Mouse (Mus musculus) limb, embryonic 11.5 days (tissue): ENCODE measurements around the gene Dop1b. TPM values are rescaled to one million over a fixed set of nuclear protein-coding genes. Genes with fewer than 3 reads are reported as not detected.
"Not testable (repeated sequence)": the region's sequence is repeated elsewhere in the genome, so short reads cannot be mapped to it uniquely, and the experiment has no call there.

Source experiments
- ATAC-seq: fragments of 200-750 bp; cut with Nextera tagmentation; 2 replicates; pipeline ENCODE4 v1.8.0; 2017; ENCODE audit warnings: low read depth; ENCODE audit not compliant: insufficient number of reproducible peaks, low FRiP score, low TSS enrichment
- DNase-seq: peaks from one replicate; pipeline ENCODE4 v3.0.0-alpha.2; 2015; ENCODE audit warnings: low spot score
- H3K27ac ChIP-seq: fragments of 300-500 bp; sonication (generic); replicated peaks from 2 replicates; pipeline ENCODE4 v1.5.1; 2014; ENCODE audit warnings: low read depth, mild to moderate bottlenecking, low read length
- H3K27me3 ChIP-seq: fragments of 300-500 bp; sonication (generic); 2 replicates; pipeline ENCODE4 v1.6.1; 2014; ENCODE audit warnings: mild to moderate bottlenecking, low read length, mixed read lengths; ENCODE audit not compliant: control insufficient read depth, insufficient read depth
- H3K36me3 ChIP-seq: fragments of 300-500 bp; sonication (generic); 2 replicates; pipeline ENCODE4 v1.6.1; 2014; ENCODE audit warnings: mild to moderate bottlenecking, low read length, moderate library complexity, mixed read lengths; ENCODE audit not compliant: control insufficient read depth, insufficient read depth
- H3K4me1 ChIP-seq: fragments of 300-500 bp; sonication (generic); 2 replicates; pipeline ENCODE4 v1.6.1; 2014; ENCODE audit warnings: low read length, mixed read lengths; ENCODE audit not compliant: control insufficient read depth, insufficient read depth
- H3K4me2 ChIP-seq: fragments of 300-500 bp; sonication (generic); 2 replicates; pipeline ENCODE4 v1.6.1; 2014; ENCODE audit warnings: low read depth, mild to moderate bottlenecking, moderate library complexity; ENCODE audit not compliant: severe bottlenecking
- H3K4me3 ChIP-seq: fragments of 300-500 bp; sonication (generic); 2 replicates; pipeline ENCODE4 v1.5.1; 2014; ENCODE audit warnings: low read depth, low read length
- H3K9ac ChIP-seq: fragments of 300-500 bp; sonication (generic); 2 replicates; pipeline ENCODE4 v1.6.1; 2014; ENCODE audit warnings: mild to moderate bottlenecking, low read length
- H3K9me3 ChIP-seq: fragments of 300-500 bp; sonication (generic); 2 replicates; pipeline ENCODE4 v1.6.1; 2016; ENCODE audit warnings: low read length; ENCODE audit not compliant: control insufficient read depth
- WGBS: fragments of 180-500 bp; shearing (Covaris S2); extraction: QIAGEN DNeasy Blood & Tissue Kit; methylation state at CpG from one replicate; pipeline ENCODE4 v1.1.7; 2014; 5-methylcytosine and 5-hydroxymethylcytosine counted together
- polyA plus RNA-seq: library from polyadenylated mRNA; unstranded; fragments of >200 nt; fragmentation: Nextera tagmentation; extraction: Ambion mirVana; gene quantifications from 2 replicates; pipeline ENCODE4 v1.2.1, GENCODE M21; 2014

Gene Dop1b
- polyA plus RNA-seq, 1 experiment from 2014 or later: 7.2 TPM

DNA sequence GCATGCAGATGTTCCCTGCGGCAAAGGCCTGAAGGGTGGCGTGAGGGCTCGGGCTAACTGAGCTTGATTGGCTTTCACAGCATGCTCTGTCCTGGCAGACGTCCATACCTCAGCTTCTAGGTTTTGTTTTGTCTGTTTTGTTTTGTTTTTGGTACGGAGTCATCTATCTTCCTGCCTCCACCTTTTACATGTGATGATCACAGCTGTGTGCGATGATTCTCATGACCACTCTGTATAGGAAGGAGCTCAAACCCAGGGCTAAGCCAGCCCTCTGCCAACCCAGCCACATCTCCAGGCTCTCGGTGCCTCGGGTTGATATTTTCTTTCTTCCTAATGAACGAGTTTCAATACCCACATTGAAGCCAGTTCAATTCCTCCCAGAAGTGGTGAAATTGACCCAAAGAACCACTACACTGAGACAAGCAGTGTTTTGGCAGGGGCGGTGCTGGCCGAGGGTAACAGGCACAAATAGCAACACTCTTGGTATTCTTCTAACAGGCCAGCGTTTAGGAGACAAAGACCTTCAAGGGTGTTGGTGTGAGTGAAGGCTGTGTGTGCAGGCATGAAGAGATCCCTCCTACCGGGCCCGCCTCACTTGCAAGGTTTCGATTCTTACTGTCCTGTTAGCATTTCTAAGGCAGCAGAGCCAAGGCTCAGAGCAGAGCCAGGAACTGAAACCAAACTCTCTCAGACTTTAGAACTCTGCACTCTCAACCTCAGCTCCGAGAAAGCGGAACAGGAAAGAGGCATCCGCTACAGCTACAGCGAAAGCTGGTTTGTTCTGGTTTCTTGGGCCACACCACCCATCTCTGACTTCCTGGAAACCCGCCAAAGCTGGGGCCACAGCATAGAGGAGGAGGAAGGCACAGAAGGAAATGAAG, 104.4 kb downstream of the Dop1b start:
- DNase-seq: no peak

DNA sequence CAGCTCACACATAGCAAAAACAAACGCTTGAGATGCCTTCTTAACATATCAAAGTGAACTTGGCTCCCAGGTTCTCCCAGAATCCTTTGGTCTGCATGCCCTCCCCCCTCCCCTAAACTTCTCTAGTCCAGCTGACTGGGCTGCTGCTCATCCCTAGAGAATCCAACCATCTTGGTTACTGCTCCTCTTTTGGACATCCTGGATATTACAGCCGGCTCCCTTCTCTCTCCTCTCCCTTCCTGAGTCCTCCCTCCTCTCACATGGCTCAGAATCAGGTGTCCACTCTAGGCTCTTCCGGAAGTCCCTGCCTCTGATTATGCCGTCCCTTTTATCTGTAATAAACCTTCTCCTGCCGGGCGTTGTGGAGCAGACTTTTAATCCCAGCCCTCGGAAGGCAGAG, 105.2 kb downstream of the Dop1b start:
- H3K36me3 ChIP-seq: no peaks in the 10 kb centered on the region
- H3K4me1 ChIP-seq: peaks cover 8% of the 10 kb centered on the region
- H3K4me2 ChIP-seq: no peak overlapping the region
- no peak overlapping the region for H3K9ac ChIP-seq
- no peak for DNase-seq
- H3K27ac ChIP-seq: no peak overlapping the region
- 66% methylated on average over 7 of the region's 7 CpGs for WGBS
- no peaks in the 10 kb centered on the region for H3K27me3 ChIP-seq
- no peak overlapping the region for H3K4me3 ChIP-seq
- ATAC-seq: no peak
- H3K9me3 ChIP-seq: no peaks in the 10 kb centered on the region

More for the DNA sequence above, 104.4 kb downstream of the Dop1b start:
- Histone ChIP-seq H3K27ac (no peak overlapping the region), H3K9ac (no peak overlapping the region), H3K9me3 (no peaks in the 10 kb centered on the region; the same call in 1 of the 2 replicates), H3K27me3 (no peaks in the 10 kb centered on the region), H3K4me3 (no peak overlapping the region), H3K36me3 (no peaks in the 10 kb centered on the region), H3K4me2 (no peak overlapping the region), H3K4me1 (peaks cover 8% of the 10 kb centered on the region)
- no peak for ATAC-seq
- 66% methylated on average over 20 of the region's 20 CpGs for WGBS

DNA sequence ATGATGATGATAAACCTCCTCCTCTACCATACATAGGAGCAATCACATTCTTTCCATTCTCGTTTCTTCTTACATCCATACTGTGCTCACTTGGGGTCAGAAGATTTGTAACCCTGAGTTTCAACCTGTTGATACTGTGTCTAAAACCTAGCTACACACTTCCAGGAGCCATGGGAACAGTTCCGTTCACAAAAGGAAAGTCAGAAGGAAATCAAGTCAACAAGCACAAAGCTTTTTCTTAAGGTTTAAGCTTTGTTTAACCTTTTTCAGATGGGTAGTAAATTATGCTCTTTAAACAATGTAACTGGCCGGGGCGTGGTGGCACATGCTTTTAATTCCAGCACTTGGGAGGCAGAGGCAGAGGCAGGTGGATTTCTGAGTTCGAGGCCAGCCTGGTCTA, 105.7 kb downstream of the Dop1b start:
- no peak for ATAC-seq

DNA sequence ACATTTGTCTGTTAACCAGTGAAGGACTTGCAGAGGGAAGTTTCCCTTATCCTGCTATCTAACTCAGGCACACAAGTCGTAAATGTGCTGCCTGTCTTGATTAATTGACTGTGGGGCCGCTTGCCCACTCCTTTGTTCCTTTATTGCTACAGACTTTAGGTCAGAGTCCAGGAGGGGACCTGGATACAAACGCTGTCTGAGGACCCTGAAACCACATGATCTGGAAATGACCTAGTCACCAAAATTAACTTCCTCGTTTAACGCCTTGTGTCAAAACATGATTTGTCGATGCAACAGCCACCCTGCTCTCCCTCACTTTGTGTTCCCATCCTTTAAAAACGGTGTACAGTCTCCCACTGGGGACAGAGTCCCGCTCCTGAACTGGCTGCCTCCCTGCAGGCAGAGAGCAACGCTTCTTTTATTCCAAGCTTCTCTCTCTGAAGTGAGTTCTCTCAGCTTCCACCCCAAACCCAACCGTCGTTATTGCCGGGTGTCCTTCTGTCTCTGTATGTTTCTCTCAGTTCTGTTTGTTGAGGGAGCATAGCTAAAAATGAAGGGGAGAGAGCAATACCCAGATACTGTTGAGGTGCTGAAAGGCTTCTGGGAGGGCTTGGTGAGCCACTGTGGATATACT, 107.1 kb downstream of the Dop1b start:
- Histone ChIP-seq H3K4me1 (peaks cover 8% of the 10 kb centered on the region), H3K36me3 (no peaks in the 10 kb centered on the region), H3K4me3 (no peak overlapping the region), H3K27me3 (no peaks in the 10 kb centered on the region), H3K9ac (peak overlapping the region; percentile 7; the same call in 1 of the 2 replicates), H3K4me2 (peak overlapping the region; percentile 15; the same call in 1 of the 2 replicates), H3K27ac (no peak overlapping the region), H3K9me3 (no peaks in the 10 kb centered on the region)
- DNase-seq: no peak
- WGBS: 5% methylated on average over 12 of the region's 12 CpGs
- no peak for ATAC-seq

More for the DNA sequence above, 105.7 kb downstream of the Dop1b start:
- Histone ChIP-seq H3K9me3 (no peaks in the 10 kb centered on the region), H3K9ac (no peak overlapping the region), H3K4me1 (peaks cover 8% of the 10 kb centered on the region), H3K36me3 (no peaks in the 10 kb centered on the region), H3K27me3 (no peaks in the 10 kb centered on the region), H3K4me3 (no peak overlapping the region), H3K27ac (no peak overlapping the region), H3K4me2 (no peak overlapping the region)
- DNase-seq: no peak
- 58% methylated on average over 5 of the region's 5 CpGs for WGBS

DNA sequence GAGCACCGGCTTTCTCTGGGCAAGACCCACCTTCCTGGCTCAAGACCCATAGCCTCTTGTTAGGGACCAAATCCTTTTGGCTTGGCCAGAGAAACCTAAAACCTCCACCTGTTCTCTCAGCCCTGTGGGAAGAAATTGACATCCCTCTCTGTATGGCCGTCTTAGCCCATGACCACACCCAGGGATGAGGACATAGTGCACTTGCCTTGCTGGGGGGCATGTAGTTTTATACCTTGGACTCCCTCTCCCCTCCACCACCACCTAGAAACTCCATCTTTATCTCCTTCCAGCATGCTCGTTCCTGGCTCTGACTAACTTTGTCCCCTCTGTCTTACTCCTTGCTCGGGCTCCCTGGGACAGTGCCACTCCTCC, 107.6 kb downstream of the Dop1b start:
- Histone ChIP-seq H3K4me2 (no peak overlapping the region), H3K9me3 (no peaks in the 10 kb centered on the region), H3K4me3 (no peak overlapping the region), H3K27ac (no peak overlapping the region), H3K9ac (no peak overlapping the region), H3K36me3 (no peaks in the 10 kb centered on the region), H3K4me1 (peaks cover 8% of the 10 kb centered on the region), H3K27me3 (no peaks in the 10 kb centered on the region)
- ATAC-seq: no peak
- 49% methylated on average over 4 of the region's 4 CpGs for WGBS
- no peak for DNase-seq

DNA sequence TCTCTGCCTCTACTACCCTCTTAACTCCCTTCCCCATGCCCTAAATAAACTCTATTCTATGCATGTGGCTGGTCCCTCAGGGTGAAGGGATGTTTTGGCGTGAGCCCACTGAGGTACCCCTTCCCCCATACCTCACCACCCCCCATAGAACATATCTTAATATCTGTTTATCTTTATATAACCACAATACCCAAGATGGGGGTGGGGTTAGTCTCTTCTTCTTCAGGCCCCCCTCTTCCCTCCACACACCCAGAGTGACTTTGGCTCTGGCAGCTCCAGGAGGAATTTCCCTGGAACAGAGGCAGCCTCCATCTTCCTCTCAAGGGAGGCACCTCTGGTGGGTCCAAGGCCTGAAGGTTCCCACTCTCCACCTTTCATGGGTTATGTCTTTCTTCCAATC, 108.3 kb downstream of the Dop1b start:
- Histone ChIP-seq H3K27ac (no peak overlapping the region), H3K27me3 (no peaks in the 10 kb centered on the region), H3K9ac (no peak overlapping the region), H3K9me3 (no peaks in the 10 kb centered on the region), H3K4me3 (no peak overlapping the region), H3K36me3 (no peaks in the 10 kb centered on the region), H3K4me2 (no peak overlapping the region), H3K4me1 (peaks cover 8% of the 10 kb centered on the region)
- DNase-seq (no peak), ATAC-seq (no peak)
- 92% methylated on average over 1 of the region's 1 CpGs for WGBS

DNA sequence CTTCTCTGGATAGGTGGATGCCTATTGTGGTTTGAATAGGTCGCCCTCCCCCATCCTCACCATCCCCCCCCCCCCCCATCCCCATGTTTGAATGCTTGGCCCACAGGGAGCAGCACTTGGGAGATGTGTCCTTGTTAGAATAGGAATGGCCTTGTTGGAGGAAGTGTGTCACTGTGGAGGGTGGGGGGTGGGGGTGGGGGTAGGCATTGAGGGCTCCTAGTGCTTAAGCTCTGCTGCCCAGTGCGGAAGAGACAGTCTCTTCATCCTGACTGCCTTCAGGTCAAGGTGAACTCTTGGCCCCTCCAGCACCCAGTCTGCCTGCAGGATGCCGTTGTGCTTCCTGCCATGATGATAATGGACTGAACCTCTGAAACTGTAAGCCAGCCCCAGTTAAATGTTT, 110.0 kb downstream of the Dop1b start:
- no peak overlapping the region for H3K4me2 ChIP-seq
- no peak overlapping the region for H3K4me3 ChIP-seq
- H3K27me3 ChIP-seq: no peaks in the 10 kb centered on the region
- peaks cover 8% of the 10 kb centered on the region for H3K4me1 ChIP-seq
- H3K36me3 ChIP-seq: no peaks in the 10 kb centered on the region
- DNase-seq (no peak), ATAC-seq (no peak)
- H3K9me3 ChIP-seq: no peaks in the 10 kb centered on the region; the same call in 1 of the 2 replicates
- no peak overlapping the region for H3K27ac ChIP-seq
- 97% methylated on average over 3 of the region's 3 CpGs for WGBS
- H3K9ac ChIP-seq: no peak overlapping the region

DNA sequence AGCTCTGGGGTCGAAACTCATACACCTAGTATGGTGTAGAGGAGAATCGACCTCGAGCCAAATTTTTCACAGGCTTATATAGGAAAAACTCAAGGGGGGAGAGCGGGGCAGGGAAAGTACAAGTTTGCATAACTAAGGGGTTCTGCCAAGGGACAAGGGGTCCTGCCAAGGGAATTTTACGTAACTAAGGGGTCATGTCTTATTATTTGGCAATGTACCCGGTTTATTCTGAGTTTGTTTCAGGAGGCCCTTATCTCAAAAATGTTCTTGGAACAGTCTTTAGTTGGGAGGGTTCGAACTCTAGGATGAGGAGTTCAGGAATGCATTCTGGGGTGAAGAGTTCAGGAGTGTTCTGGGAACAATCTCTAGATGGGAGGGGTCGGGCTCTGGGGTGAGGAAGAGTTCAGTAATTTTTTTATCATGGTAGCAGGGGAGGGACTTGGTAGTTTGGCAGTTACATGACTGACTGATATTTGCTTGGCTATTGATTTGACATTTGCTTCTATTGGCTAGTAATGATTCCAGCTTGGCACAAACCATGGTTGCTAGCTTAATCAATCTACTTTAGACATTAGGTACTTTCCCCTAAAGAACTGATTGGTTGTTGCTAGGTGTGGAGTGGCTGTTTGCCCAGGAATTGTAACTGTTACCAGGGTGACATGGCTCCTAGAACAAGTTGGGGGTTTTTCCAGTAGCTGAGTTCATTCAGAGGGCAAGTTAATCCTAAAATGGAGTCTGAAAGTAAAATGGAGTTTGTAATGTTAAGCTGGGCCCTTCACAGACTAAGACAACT, 110.9 kb downstream of the Dop1b start:
- H3K4me2 ChIP-seq, H3K27ac ChIP-seq, H3K9me3 ChIP-seq, DNase-seq, H3K36me3 ChIP-seq, H3K27me3 ChIP-seq, H3K4me1 ChIP-seq, ATAC-seq, H3K4me3 ChIP-seq, H3K9ac ChIP-seq: not testable (repeated sequence)
- 85% methylated on average over 4 of the region's 8 CpGs for WGBS
